Mouse (Mus musculus) stomach, postnatal 0 days (tissue): ENCODE results near the gene Tsnax. TPM values are rescaled to one million over a fixed set of nuclear protein-coding genes. Genes with fewer than 3 reads are reported as not detected.

Experiments
- ATAC-seq: fragments of 200-750 bp; cut with Nextera tagmentation; 2 replicates; pipeline ENCODE4 v1.8.0; 2017; ENCODE audit not compliant: low FRiP score, low TSS enrichment
- DNase-seq: peaks from one replicate; pipeline ENCODE4 v3.0.0-alpha.2; 2016; ENCODE audit warnings: low spot score
- H3K27ac ChIP-seq: fragments of 300-500 bp; sonication (generic); replicated peaks from 2 replicates; pipeline ENCODE4 v1.5.1; 2014; ENCODE audit warnings: mild to moderate bottlenecking, control low read depth
- H3K27me3 ChIP-seq: fragments of 300-500 bp; sonication (generic); 2 replicates; pipeline ENCODE4 v1.6.1; 2014; ENCODE audit warnings: low read length; ENCODE audit not compliant: control insufficient read depth, insufficient read depth
- H3K36me3 ChIP-seq: fragments of 300-500 bp; sonication (generic); 2 replicates; pipeline ENCODE4 v1.6.1; 2014; ENCODE audit warnings: low read length, mixed read lengths; ENCODE audit not compliant: control insufficient read depth, insufficient read depth
- H3K4me1 ChIP-seq: fragments of 300-500 bp; sonication (generic); replicated peaks from 2 replicates; pipeline ENCODE4 v1.6.1; 2014; ENCODE audit warnings: antibody characterized with exemption; ENCODE audit not compliant: control insufficient read depth, insufficient read depth
- H3K4me2 ChIP-seq: fragments of 300-500 bp; sonication (generic); replicated peaks from 2 replicates; pipeline ENCODE4 v1.6.1; 2014; ENCODE audit warnings: low read depth, mild to moderate bottlenecking, control low read depth, moderate library complexity
- H3K4me3 ChIP-seq: fragments of 300-500 bp; sonication (generic); 2 replicates; pipeline ENCODE4 v1.5.1; 2014; ENCODE audit warnings: low read depth, low read length, control low read depth
- H3K9ac ChIP-seq: fragments of 300-500 bp; sonication (generic); 2 replicates; pipeline ENCODE4 v1.6.1; 2014; ENCODE audit warnings: mild to moderate bottlenecking, low read length, control low read depth, mixed read lengths
- H3K9me3 ChIP-seq: fragments of 300-500 bp; sonication (generic); 2 replicates; pipeline ENCODE4 v1.6.1; 2016; ENCODE audit warnings: low read length; ENCODE audit not compliant: control insufficient read depth
- CTCF ChIP-seq: IDR thresholded peaks from 2 replicates; pipeline ENCODE4 v1.5.1; 2016; ENCODE audit warnings: antibody characterized with exemption, low read depth, mild to moderate bottlenecking, moderate library complexity
- EP300 ChIP-seq: optimal IDR thresholded peaks from 2 replicates; pipeline ENCODE3; 2016; ENCODE audit warnings: antibody characterized with exemption
- WGBS: fragments of 180-500 bp; shearing (Covaris S2); extraction: QIAGEN DNeasy Blood & Tissue Kit; methylation state at CpG from one replicate; pipeline ENCODE4 v1.1.7; 2014; 5-methylcytosine and 5-hydroxymethylcytosine counted together
- polyA plus RNA-seq: library from polyadenylated mRNA; unstranded; fragments of >200 nt; fragmentation: Nextera tagmentation; extraction: Ambion mirVana; gene quantifications from 2 replicates; pipeline ENCODE4 v1.2.1, GENCODE M21; 2015

Tsnax gene
- polyA plus RNA-seq, 1 experiment from 2014 or later: 62.5 TPM

GRCm38 (mm10) chr8:124976211-124976610 is 36.6 kb upstream of the Tsnax start:
- Histone ChIP-seq H3K9ac (no peak overlapping the region), H3K4me1 (no peaks in the 10 kb centered on the region), H3K36me3 (no peaks in the 10 kb centered on the region), H3K27me3 (no peaks in the 10 kb centered on the region), H3K4me3 (no peak overlapping the region), H3K4me2 (no peak overlapping the region), H3K9me3 (no peaks in the 10 kb centered on the region), H3K27ac (no peak overlapping the region)
- no peak for TF ChIP-seq EP300
- no peak for TF ChIP-seq CTCF
- ATAC-seq: no peak
- no peak for DNase-seq
- 88% methylated on average over 6 of the region's 6 CpGs for WGBS

GRCm38 (mm10) chr8:124978026-124978425 is 34.8 kb upstream of the Tsnax start:
- Histone ChIP-seq H3K4me2 (no peak overlapping the region), H3K9me3 (no peaks in the 10 kb centered on the region), H3K9ac (no peak overlapping the region), H3K27ac (no peak overlapping the region), H3K27me3 (no peaks in the 10 kb centered on the region), H3K36me3 (no peaks in the 10 kb centered on the region), H3K4me3 (no peak overlapping the region), H3K4me1 (no peaks in the 10 kb centered on the region)
- ATAC-seq: no peak
- DNase-seq: no peak
- WGBS: 68% methylated on average over 7 of the region's 7 CpGs
- TF ChIP-seq EP300 (no peak), CTCF (no peak)

- peak; percentile 43 for TF ChIP-seq CTCF
- no peak for TF ChIP-seq EP300
- Histone ChIP-seq H3K9ac (no peak overlapping the region), H3K9me3 (no peaks in the 10 kb centered on the region), H3K4me1 (no peaks in the 10 kb centered on the region), H3K4me3 (no peak overlapping the region), H3K36me3 (no peaks in the 10 kb centered on the region), H3K27me3 (no peaks in the 10 kb centered on the region), H3K4me2 (no peak overlapping the region), H3K27ac (no peak overlapping the region)
- ATAC-seq (no peak), DNase-seq (no peak)
- 93% methylated on average over 3 of the region's 3 CpGs for WGBS
Observed at GRCm38 (mm10) chr8:124980036-124980435, 32.8 kb upstream of the Tsnax start.

- TF ChIP-seq CTCF (0 out of 2 replicates have a peak, but pooled peaks have one; percentile 18), EP300 (no peak)
- no peak overlapping the region for H3K4me3 ChIP-seq
- no peaks in the 10 kb centered on the region for H3K36me3 ChIP-seq
- no peaks in the 10 kb centered on the region for H3K9me3 ChIP-seq
- DNase-seq (no peak), ATAC-seq (no peak)
- no peak overlapping the region for H3K9ac ChIP-seq
- no peak overlapping the region for H3K4me2 ChIP-seq
- WGBS: 81% methylated on average over 8 of the region's 8 CpGs
- no peaks in the 10 kb centered on the region for H3K4me1 ChIP-seq
- no peaks in the 10 kb centered on the region for H3K27me3 ChIP-seq
- no peak overlapping the region for H3K27ac ChIP-seq
Observed at GRCm38 (mm10) chr8:124980828-124981227, 32.0 kb upstream of the Tsnax start.

- DNase-seq (peak; percentile 54), ATAC-seq (peak; percentile 41)
- H3K4me2 ChIP-seq: peak overlapping the region; percentile 45
- H3K27me3 ChIP-seq: no peaks in the 10 kb centered on the region
- no peaks in the 10 kb centered on the region for H3K4me1 ChIP-seq
- WGBS: 6% methylated on average over 17 of the region's 17 CpGs
- H3K4me3 ChIP-seq: peak overlapping the region; percentile 22
- H3K36me3 ChIP-seq: no peaks in the 10 kb centered on the region
- no peak for TF ChIP-seq EP300
- no peak for TF ChIP-seq CTCF
- no peaks in the 10 kb centered on the region for H3K9me3 ChIP-seq
- H3K27ac ChIP-seq: peak overlapping the region; percentile 89
- peak overlapping the region; percentile 31; the same call in 1 of the 2 replicates for H3K9ac ChIP-seq
Observed at GRCm38 (mm10) chr8:124990923-124991667, 21.7 kb upstream of the Tsnax start.

GRCm38 (mm10) chr8:124991668-124991926 is 21.2 kb upstream of the Tsnax start:
- peak; percentile 63 for ATAC-seq
- WGBS: 17% methylated on average over 6 of the region's 6 CpGs

More at GRCm38 (mm10) chr8:124991668-124991926, 21.2 kb upstream of the Tsnax start:
- Histone ChIP-seq H3K27ac (peak overlapping the region; percentile 89), H3K9me3 (no peaks in the 10 kb centered on the region), H3K36me3 (no peaks in the 10 kb centered on the region), H3K9ac (peak overlapping the region; percentile 31; the same call in 1 of the 2 replicates), H3K27me3 (no peaks in the 10 kb centered on the region), H3K4me3 (peak overlapping the region; percentile 22), H3K4me2 (peak overlapping the region; percentile 45), H3K4me1 (no peaks in the 10 kb centered on the region)
- TF ChIP-seq CTCF (no peak), EP300 (no peak)
- DNase-seq: peak; percentile 39
